Mouse (Mus musculus): ENCODE measurements around the gene Gtf2e1. TPM values are rescaled to one million over a fixed set of nuclear protein-coding genes. Genes with fewer than 3 reads are reported as not detected.

The Gtf2e1 gene
- 24.1 and 24.5 TPM in 2 replicates for polyA plus RNA-seq (2015; fragmentation: Nextera tagmentation; extraction: Ambion mirVana)

DNA sequence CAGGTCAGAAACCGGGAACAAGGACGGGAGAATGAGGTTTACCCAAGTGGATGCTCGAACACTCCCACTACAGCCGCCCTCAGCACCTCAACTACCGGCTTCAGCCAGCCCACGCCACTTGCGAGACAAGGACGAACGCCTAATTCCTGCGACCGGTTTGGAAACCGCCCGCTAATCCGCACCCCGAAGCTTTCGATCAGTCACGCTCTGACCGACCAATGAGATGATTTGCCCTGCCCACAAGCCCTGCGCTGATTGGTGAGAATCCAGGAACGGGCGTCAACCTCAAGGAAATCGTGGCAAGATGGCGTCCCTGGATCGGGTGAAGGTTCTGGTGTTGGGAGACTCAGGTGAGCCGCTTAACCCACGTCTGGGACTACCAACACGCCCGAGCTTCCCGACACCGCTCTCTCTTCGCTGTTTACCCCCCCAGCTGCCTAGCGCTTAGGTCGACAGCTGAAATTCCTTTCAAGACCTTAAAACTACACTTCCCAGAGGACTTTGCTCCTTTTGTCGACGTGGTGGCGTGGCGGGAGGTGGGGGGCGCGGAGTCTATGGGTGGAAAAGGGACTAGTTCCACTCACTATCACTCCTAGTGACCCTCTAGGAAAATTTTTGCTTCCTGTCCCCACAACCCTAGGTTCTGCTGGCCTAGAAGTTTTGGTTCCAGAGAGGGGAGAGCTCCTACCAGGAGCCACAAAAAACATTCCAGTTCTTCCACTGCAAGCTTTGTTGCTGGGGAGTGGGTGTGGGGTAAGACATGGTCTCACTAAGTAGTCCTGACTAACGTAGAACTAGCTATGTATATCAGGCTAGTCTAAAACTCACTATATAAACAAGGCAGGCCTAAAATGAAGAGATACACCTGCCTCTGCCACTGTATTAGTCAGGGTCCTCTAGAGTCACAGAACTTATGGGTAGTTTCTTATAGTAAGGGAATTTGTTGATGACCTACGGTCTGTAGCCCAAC lies at the start of gene Gtf2e1, which contains the start of gene Rabl3:
Gtf2e1 (minus strand) TSS at position 179 of the 970 bp plus-strand sequence.
Rabl3 (plus strand) TSS at position 275 of the 970 bp plus-strand sequence.
- peak within 1 kb of the TSS; percentile 82 for H3K4me3 ChIP-seq
- WGBS = 1% methylated on average over 41 of the region's 41 CpGs
- ATAC-seq (ENCODE audit: borderline replicate concordance, extremely low read depth, low FRiP score, low TSS enrichment) = peak; percentile 99
- no peaks in the 10 kb centered on the region for H3K9me3 ChIP-seq
- peaks cover 13% of the 10 kb centered on the region for H3K4me1 ChIP-seq
- H3K27me3 ChIP-seq = no peaks in the 10 kb centered on the region
- peak within 1 kb of the TSS; percentile 74 for H3K4me2 ChIP-seq
- peak within 1 kb of the TSS; percentile 91 for H3K27ac ChIP-seq
- H3K36me3 ChIP-seq = peaks cover 17% of the 10 kb centered on the region
- peak within 1 kb of the TSS; percentile 87 for H3K9ac ChIP-seq

- ATAC-seq (ENCODE audit: borderline replicate concordance, extremely low read depth, low FRiP score, low TSS enrichment) = no peak
- no peaks in the 10 kb centered on the region for H3K9me3 ChIP-seq
- 51% methylated on average over 8 of the region's 8 CpGs for WGBS
- no peaks in the 10 kb centered on the region for H3K36me3 ChIP-seq
- no peak overlapping the region for H3K4me3 ChIP-seq
- peak overlapping the region; percentile 57; the same call in 1 of the 2 replicates for H3K4me2 ChIP-seq
- H3K27ac ChIP-seq = no peak overlapping the region
- 0 out of 2 replicates have a peak, but pooled peaks cover 5% of the 10 kb centered on the region for H3K27me3 ChIP-seq
- H3K9ac ChIP-seq = no peak overlapping the region
- peaks cover 8% of the 10 kb centered on the region for H3K4me1 ChIP-seq
These were observed 45.6 kb upstream of the Gtf2e1 start for GRCm38 (mm10) chr16:37585129-37585563.

DNA sequence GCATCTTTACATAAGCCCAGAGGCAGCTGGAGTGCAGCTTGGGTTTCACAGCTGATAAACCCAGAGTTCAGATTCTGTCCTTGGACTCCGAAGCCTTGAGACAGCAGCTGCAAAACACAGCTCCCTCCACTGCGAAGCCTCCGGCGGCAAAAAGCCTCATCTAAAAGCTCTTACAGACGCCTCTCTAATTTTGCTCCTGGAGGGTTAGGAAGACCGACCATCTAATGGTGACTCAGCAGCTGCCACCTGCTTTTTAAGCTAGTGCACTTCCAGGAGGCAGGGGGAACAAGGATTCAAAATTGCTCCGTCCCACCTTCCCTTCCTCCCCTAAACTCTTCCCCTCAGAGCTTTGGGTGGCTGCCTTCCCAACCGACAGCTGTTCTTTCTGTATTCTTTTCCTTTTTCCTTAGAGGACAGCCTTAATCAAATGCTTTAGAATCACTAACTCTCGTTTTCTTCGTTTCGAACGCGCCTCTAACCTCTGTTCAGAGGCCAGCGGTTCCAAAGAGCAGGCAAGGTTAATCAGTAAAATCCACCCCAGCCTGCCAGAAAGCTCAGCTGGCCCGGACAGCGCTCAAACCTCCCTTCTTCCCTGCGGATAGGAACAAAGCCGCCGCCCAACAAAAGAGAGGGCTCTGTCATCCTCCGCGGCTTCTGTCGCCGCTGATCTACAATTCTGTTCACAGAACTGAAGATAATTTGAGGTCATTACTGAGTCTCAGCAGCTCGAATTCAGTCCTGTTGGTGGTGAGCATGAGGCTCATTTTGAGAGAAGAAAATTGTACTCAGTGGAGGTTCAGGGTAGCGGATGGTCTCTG lies 44.8 kb upstream of the Gtf2e1 start:
- H3K4me3 ChIP-seq = peak overlapping the region; percentile 25
- H3K27ac ChIP-seq = no peak overlapping the region
- no peak overlapping the region for H3K9ac ChIP-seq
- ATAC-seq (ENCODE audit: borderline replicate concordance, extremely low read depth, low FRiP score, low TSS enrichment) = peak; percentile 42; the same call in 1 of the 2 replicates
- 6% methylated on average over 25 of the region's 25 CpGs for WGBS
- H3K9me3 ChIP-seq = no peaks in the 10 kb centered on the region
- H3K4me2 ChIP-seq = peak overlapping the region; percentile 57
- H3K36me3 ChIP-seq = no peaks in the 10 kb centered on the region
- 0 out of 2 replicates have a peak, but pooled peaks cover 5% of the 10 kb centered on the region for H3K27me3 ChIP-seq
- H3K4me1 ChIP-seq = peaks cover 8% of the 10 kb centered on the region

GRCm38 (mm10) chr16:37583801-37584200 lies 44.2 kb upstream of the Gtf2e1 start:
- Histone ChIP-seq H3K4me3 (no peak overlapping the region), H3K4me1 (peaks cover 8% of the 10 kb centered on the region), H3K4me2 (peak overlapping the region; percentile 57), H3K9me3 (no peaks in the 10 kb centered on the region), H3K9ac (no peak overlapping the region), H3K27ac (no peak overlapping the region), H3K36me3 (no peaks in the 10 kb centered on the region), H3K27me3 (0 out of 2 replicates have a peak, but pooled peaks cover 5% of the 10 kb centered on the region)
- 40% methylated on average over 6 of the region's 6 CpGs for WGBS
- no peak for ATAC-seq (ENCODE audit: borderline replicate concordance, extremely low read depth, low FRiP score, low TSS enrichment)

DNA sequence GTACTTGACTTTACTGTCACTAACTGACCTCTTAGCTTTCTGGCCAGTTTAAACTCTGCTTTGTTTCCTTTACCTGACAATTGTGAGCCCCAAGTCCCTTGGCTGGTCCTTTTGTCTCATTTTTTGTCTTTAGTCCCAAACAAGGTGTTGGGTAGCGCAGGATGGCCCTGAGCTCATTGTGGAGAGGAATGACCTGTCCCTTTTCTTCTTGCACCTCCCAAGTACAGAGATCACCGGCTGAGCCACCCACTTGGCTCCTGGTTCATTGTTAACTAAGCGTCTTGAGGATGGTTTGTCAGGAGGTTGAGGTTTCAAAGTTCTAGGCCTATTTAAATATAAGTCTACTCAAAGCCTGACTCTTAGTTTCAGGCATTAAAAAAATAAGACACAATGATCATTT lies 43.7 kb upstream of the Gtf2e1 start:
- 0 out of 2 replicates have a peak, but pooled peaks cover 5% of the 10 kb centered on the region for H3K27me3 ChIP-seq
- no peak overlapping the region for H3K4me2 ChIP-seq
- H3K4me3 ChIP-seq = no peak overlapping the region
- 91% methylated on average over 3 of the region's 3 CpGs for WGBS
- H3K4me1 ChIP-seq = peaks cover 8% of the 10 kb centered on the region
- no peak overlapping the region for H3K9ac ChIP-seq
- no peak for ATAC-seq (ENCODE audit: borderline replicate concordance, extremely low read depth, low FRiP score, low TSS enrichment)
- no peaks in the 10 kb centered on the region for H3K36me3 ChIP-seq
- no peak overlapping the region for H3K27ac ChIP-seq
- H3K9me3 ChIP-seq = no peaks in the 10 kb centered on the region

GRCm38 (mm10) chr16:37581901-37582300 lies 42.3 kb upstream of the Gtf2e1 start:
- Histone ChIP-seq H3K9ac (no peak overlapping the region), H3K4me1 (peaks cover 8% of the 10 kb centered on the region), H3K4me3 (no peak overlapping the region), H3K36me3 (no peaks in the 10 kb centered on the region), H3K27me3 (0 out of 2 replicates have a peak, but pooled peaks cover 5% of the 10 kb centered on the region), H3K9me3 (no peaks in the 10 kb centered on the region), H3K27ac (no peak overlapping the region), H3K4me2 (no peak overlapping the region)
- no peak for ATAC-seq (ENCODE audit: borderline replicate concordance, extremely low read depth, low FRiP score, low TSS enrichment)
- WGBS = 70% methylated on average over 3 of the region's 3 CpGs

DNA sequence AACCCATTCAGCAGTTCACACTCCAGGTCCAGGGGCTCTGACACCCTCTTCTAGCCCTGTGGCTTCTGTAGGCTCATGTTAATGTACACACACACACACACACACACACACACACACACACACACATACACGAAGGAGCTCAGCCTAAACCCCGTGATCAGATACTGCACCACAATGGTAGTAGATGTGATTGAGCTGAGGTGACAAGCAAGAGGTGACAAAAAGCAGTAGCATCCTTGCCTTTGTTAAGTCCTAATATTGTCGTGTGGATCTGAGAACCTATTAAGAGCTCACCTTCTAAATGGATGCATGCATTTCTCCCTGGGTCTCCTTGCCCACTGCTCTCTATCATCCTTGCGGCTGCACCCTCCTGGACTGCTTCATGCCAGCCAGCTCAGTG lies 41.1 kb upstream of the Gtf2e1 start:
- Histone ChIP-seq H3K27ac (no peak overlapping the region), H3K4me2 (no peak overlapping the region), H3K36me3 (no peaks in the 10 kb centered on the region), H3K4me1 (peaks cover 8% of the 10 kb centered on the region), H3K9ac (no peak overlapping the region), H3K4me3 (no peak overlapping the region), H3K9me3 (no peaks in the 10 kb centered on the region), H3K27me3 (0 out of 2 replicates have a peak, but pooled peaks cover 5% of the 10 kb centered on the region)
- ATAC-seq (ENCODE audit: borderline replicate concordance, extremely low read depth, low FRiP score, low TSS enrichment) = no peak
- 79% methylated on average over 4 of the region's 4 CpGs for WGBS

DNA sequence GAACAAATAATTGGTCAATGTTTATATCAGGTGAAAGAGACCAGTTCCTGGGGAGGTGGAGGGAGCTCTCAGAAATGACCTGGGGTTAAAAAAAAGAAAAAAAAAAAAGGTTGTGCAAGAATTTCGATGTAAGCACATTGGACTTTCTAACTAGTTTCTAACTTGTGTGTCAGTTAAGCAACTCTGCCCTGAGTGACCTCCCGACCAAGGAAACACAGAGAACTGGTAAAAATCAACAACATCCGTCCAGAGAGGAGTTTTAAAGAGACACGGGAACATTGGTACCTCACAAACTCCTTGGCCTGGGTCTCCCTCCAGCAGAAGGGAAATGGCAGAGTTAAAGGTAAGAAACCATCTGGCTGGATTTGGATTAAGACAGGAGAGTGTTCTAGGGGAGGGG lies 40.4 kb upstream of the Gtf2e1 start, which contains the start of gene Hgd:
Hgd (plus strand) TSS at position 160 of the 400 bp plus-strand sequence.
- Histone ChIP-seq H3K36me3 (no peaks in the 10 kb centered on the region), H3K4me2 (no peak within 1 kb of the TSS), H3K4me3 (no peak within 1 kb of the TSS), H3K27ac (no peak within 1 kb of the TSS), H3K4me1 (peaks cover 8% of the 10 kb centered on the region), H3K9me3 (no peaks in the 10 kb centered on the region), H3K9ac (no peak within 1 kb of the TSS), H3K27me3 (0 out of 2 replicates have a peak, but pooled peaks cover 5% of the 10 kb centered on the region)
- 45% methylated on average over 4 of the region's 4 CpGs for WGBS
- no peak for ATAC-seq (ENCODE audit: borderline replicate concordance, extremely low read depth, low FRiP score, low TSS enrichment)

DNA sequence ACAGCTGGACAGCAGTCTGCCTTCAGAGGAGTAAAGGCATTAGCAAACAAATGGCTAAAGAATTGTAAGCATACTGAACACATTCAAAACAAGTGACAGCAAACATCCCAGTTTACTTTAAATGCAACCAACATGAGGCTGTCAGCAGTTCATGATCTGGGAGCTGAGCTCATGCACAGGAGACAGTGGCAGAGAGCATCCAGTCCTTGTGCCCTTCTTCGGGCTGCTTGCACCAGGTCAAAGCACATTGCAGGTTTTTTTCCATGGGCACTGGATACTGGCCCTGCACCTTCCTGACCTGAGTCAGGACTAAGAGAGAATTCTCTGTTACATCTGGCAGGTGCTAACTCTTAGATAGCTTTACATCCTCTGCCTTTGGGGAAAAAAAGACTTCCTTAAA lies 40.0 kb upstream of the Gtf2e1 start:
- H3K27ac ChIP-seq = no peak overlapping the region
- H3K4me2 ChIP-seq = no peak overlapping the region
- no peak overlapping the region for H3K9ac ChIP-seq
- peaks cover 7% of the 10 kb centered on the region for H3K4me1 ChIP-seq
- ATAC-seq (ENCODE audit: borderline replicate concordance, extremely low read depth, low FRiP score, low TSS enrichment) = no peak
- 0 out of 2 replicates have a peak, but pooled peaks cover 5% of the 10 kb centered on the region for H3K27me3 ChIP-seq
- 88% methylated on average over 1 of the region's 1 CpGs for WGBS
- H3K36me3 ChIP-seq = no peaks in the 10 kb centered on the region
- no peaks in the 10 kb centered on the region for H3K9me3 ChIP-seq
- no peak overlapping the region for H3K4me3 ChIP-seq

DNA sequence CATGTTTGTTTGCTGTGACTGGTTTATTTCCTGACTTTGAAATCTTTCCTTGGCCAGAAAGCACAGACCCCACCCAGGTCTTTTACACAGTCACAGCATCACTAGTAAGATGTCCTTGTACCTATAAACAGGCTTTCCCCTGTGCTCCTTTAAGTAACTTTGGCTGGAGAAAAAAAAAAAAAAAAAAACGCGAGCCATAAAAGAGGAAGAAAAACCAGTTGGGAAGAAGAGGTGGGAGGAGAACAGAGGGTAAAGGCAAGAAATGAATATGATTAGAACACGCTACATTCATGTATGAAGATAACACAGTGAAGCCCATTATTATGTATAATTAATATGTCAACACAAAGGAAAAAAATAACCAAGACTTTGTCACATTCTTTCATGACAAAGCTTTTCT lies 35.7 kb upstream of the Gtf2e1 start:
- no peak overlapping the region for H3K4me2 ChIP-seq
- H3K4me1 ChIP-seq = no peaks in the 10 kb centered on the region
- ATAC-seq (ENCODE audit: borderline replicate concordance, extremely low read depth, low FRiP score, low TSS enrichment) = no peak
- H3K9ac ChIP-seq = no peak overlapping the region
- H3K9me3 ChIP-seq = no peaks in the 10 kb centered on the region
- 0 out of 2 replicates have a peak, but pooled peaks cover 2% of the 10 kb centered on the region for H3K36me3 ChIP-seq
- H3K27ac ChIP-seq = no peak overlapping the region
- H3K27me3 ChIP-seq = no peaks in the 10 kb centered on the region
- WGBS = 76% methylated on average over 2 of the region's 3 CpGs
- no peak overlapping the region for H3K4me3 ChIP-seq

DNA sequence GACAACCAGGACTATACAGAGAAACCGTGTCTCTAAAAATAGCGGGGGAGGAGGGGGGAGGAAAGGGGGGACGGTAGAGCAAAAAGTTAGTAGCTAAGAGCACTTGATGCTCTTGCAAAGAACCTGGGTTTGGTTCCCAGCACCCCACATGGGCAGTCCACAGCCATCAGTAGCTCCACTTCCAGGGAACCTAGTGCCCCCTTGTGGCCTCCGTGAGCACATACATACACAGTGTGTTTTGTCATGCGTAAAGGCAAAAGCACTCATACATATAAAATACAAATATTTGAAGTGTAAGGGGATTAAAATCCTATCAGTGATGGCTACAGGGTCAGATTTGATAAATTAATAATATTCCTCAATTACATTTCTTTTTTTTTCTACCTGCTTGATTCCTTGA lies 33.5 kb upstream of the Gtf2e1 start:
- Histone ChIP-seq H3K9me3 (no peaks in the 10 kb centered on the region), H3K4me1 (no peaks in the 10 kb centered on the region), H3K27me3 (no peaks in the 10 kb centered on the region), H3K36me3 (0 out of 2 replicates have a peak, but pooled peaks cover 2% of the 10 kb centered on the region), H3K4me2 (no peak overlapping the region), H3K27ac (no peak overlapping the region), H3K9ac (no peak overlapping the region), H3K4me3 (no peak overlapping the region)
- ATAC-seq (ENCODE audit: borderline replicate concordance, extremely low read depth, low FRiP score, low TSS enrichment) = no peak
- 96% methylated on average over 5 of the region's 5 CpGs for WGBS
